Mouse (Mus musculus) liver, adult 2 months (tissue): ENCODE results near the gene Rccd1. TPM values are rescaled to one million over a fixed set of nuclear protein-coding genes. Genes with fewer than 3 reads are reported as not detected.

ENCODE experiments used
- DNase-seq: peaks from one replicate; pipeline ENCODE4 v3.0.0-alpha.2; 2011; ENCODE audit warnings: low read depth, low spot score; ENCODE audit errors: extremely low read depth
- H3K27ac ChIP-seq: fragments of 200-500 bp; replicated peaks from 2 replicates; pipeline ENCODE4 v1.5.1; 2012; ENCODE audit warnings: low read depth, mild to moderate bottlenecking, control low read depth, inconsistent platforms, low read length; ENCODE audit not compliant: insufficient read depth
- H3K27me3 ChIP-seq: fragments of 200-500 bp; 2 replicates; pipeline ENCODE4 v1.6.1; 2012; ENCODE audit warnings: mild to moderate bottlenecking, moderate library complexity, low read length, inconsistent platforms; ENCODE audit not compliant: control insufficient read depth, insufficient read depth
- H3K36me3 ChIP-seq: fragments of 200-500 bp; 2 replicates; pipeline ENCODE4 v1.6.1; 2012; ENCODE audit warnings: low read length, inconsistent platforms; ENCODE audit not compliant: control insufficient read depth, insufficient read depth
- H3K4me1 ChIP-seq: fragments of 200-500 bp; 2 replicates; pipeline ENCODE4 v1.6.1; 2011; ENCODE audit warnings: low read length; ENCODE audit not compliant: control insufficient read depth, insufficient read depth
- H3K4me3 ChIP-seq: fragments of 200-500 bp; 2 replicates; pipeline ENCODE4 v1.5.1; 2011; ENCODE audit warnings: low read depth, mild to moderate bottlenecking, control low read depth, low read length, moderate library complexity; ENCODE audit not compliant: insufficient read depth
- H3K79me2 ChIP-seq: fragments of 200-500 bp; 2 replicates; pipeline ENCODE4 v1.6.1; 2012; ENCODE audit warnings: inconsistent platforms, mild to moderate bottlenecking, low read length, moderate library complexity; ENCODE audit not compliant: control insufficient read depth, insufficient read depth
- H3K9ac ChIP-seq: fragments of 200-500 bp; 2 replicates; pipeline ENCODE4 v1.6.1; 2012; ENCODE audit warnings: low read depth, mild to moderate bottlenecking, control low read depth, inconsistent platforms, low read length
- CTCF ChIP-seq: fragments of 200-500 bp; IDR thresholded peaks from 2 replicates; pipeline ENCODE4 v1.5.1; 2011; ENCODE audit warnings: low read depth, low read length, control low read depth
- POLR2A ChIP-seq: fragments of 200-500 bp; IDR thresholded peaks from 2 replicates; pipeline ENCODE4 v1.6.1; 2011; ENCODE audit warnings: low read length, control low read depth; ENCODE audit not compliant: insufficient read depth; ENCODE audit errors: extremely low read depth
- WGBS: fragments of 180-500 bp; shearing (Covaris S2); methylation state at CpG from one replicate; pipeline ENCODE4 v1.1.7; 2018; 5-methylcytosine and 5-hydroxymethylcytosine counted together
- polyA plus RNA-seq: library from polyadenylated mRNA; depleted of rRNA; stranded (reverse); fragments of >200 nt; gene quantifications from 2 replicates; pipeline ENCODE4 v1.2.3, GENCODE M21; 2012
- total RNA-seq: library from RNA; depleted of rRNA; stranded (reverse); fragments of >200 nt; gene quantifications from 2 replicates; pipeline ENCODE4 v1.2.3, GENCODE M21; 2014

Rccd1 gene
- total and polyA plus RNA-seq, 2 experiments = 1.2 to 3.8 TPM

GRCm38 (mm10) chr7:80296462-80296861 is 27.8 kb downstream of the Rccd1 start:
- H3K4me1 ChIP-seq = no peaks in the 10 kb centered on the region
- no peaks in the 10 kb centered on the region; the same call in 1 of the 2 replicates for H3K79me2 ChIP-seq
- H3K27me3 ChIP-seq = no peaks in the 10 kb centered on the region
- TF ChIP-seq POLR2A = no peak
- no peak for TF ChIP-seq CTCF
- no peak overlapping the region for H3K27ac ChIP-seq
- DNase-seq = no peak
- 93% methylated on average over 6 of the region's 6 CpGs for WGBS
- H3K36me3 ChIP-seq = no peaks in the 10 kb centered on the region
- H3K4me3 ChIP-seq = no peak overlapping the region
- no peak overlapping the region for H3K9ac ChIP-seq

- no peaks in the 10 kb centered on the region for H3K27me3 ChIP-seq
- peak overlapping the region; percentile 68 for H3K4me3 ChIP-seq
- DNase-seq = peak; percentile 2
- WGBS = 12% methylated on average over 37 of the region's 37 CpGs
- no peak for TF ChIP-seq POLR2A
- TF ChIP-seq CTCF = no peak
- H3K79me2 ChIP-seq = no peaks in the 10 kb centered on the region
- H3K9ac ChIP-seq = peak overlapping the region; percentile 54
- no peaks in the 10 kb centered on the region for H3K36me3 ChIP-seq
- no peak overlapping the region for H3K27ac ChIP-seq
- no peaks in the 10 kb centered on the region for H3K4me1 ChIP-seq
Observed at GRCm38 (mm10) chr7:80294764-80295648, 29.2 kb downstream of the Rccd1 start.

GRCm38 (mm10) chr7:80294062-80294763 is 30.0 kb downstream of the Rccd1 start, which contains the start of gene Prc1:
Gene Prc1, plus strand, starts transcription at chr7:80294450.
- WGBS = under 1% methylated on average over 52 of the region's 52 CpGs
- H3K27me3 ChIP-seq = no peaks in the 10 kb centered on the region
- DNase-seq = peak; percentile 85
- no peaks in the 10 kb centered on the region for H3K4me1 ChIP-seq
- TF ChIP-seq CTCF (no peak), POLR2A (no peak)
- no peaks in the 10 kb centered on the region for H3K36me3 ChIP-seq
- no peak within 1 kb of the TSS for H3K27ac ChIP-seq
- peak within 1 kb of the TSS; percentile 54 for H3K9ac ChIP-seq
- H3K79me2 ChIP-seq = no peaks in the 10 kb centered on the region
- peak within 1 kb of the TSS; percentile 68 for H3K4me3 ChIP-seq

- no peak for TF ChIP-seq CTCF
- TF ChIP-seq POLR2A = no peak
- Histone ChIP-seq H3K36me3 (peaks cover 33% of the 10 kb centered on the region), H3K27me3 (no peaks in the 10 kb centered on the region)
Observed at GRCm38 (mm10) chr7:80287736-80288135, 36.5 kb downstream of the Rccd1 start.

GRCm38 (mm10) chr7:80285725-80286124 is 38.5 kb downstream of the Rccd1 start:
- WGBS = 95% methylated on average over 6 of the region's 6 CpGs

More at GRCm38 (mm10) chr7:80287736-80288135, 36.5 kb downstream of the Rccd1 start:
- H3K4me3 ChIP-seq = no peak overlapping the region
- H3K4me1 ChIP-seq = no peaks in the 10 kb centered on the region
- H3K27ac ChIP-seq = no peak overlapping the region
- no peak for DNase-seq
- WGBS = 92% methylated on average over 10 of the region's 10 CpGs
- no peak overlapping the region for H3K9ac ChIP-seq
- no peaks in the 10 kb centered on the region for H3K79me2 ChIP-seq

More at GRCm38 (mm10) chr7:80285725-80286124, 38.5 kb downstream of the Rccd1 start:
- TF ChIP-seq POLR2A (no peak), CTCF (no peak)
- Histone ChIP-seq H3K27ac (no peak overlapping the region), H3K4me3 (no peak overlapping the region), H3K4me1 (no peaks in the 10 kb centered on the region), H3K27me3 (no peaks in the 10 kb centered on the region), H3K9ac (no peak overlapping the region), H3K36me3 (peaks cover 36% of the 10 kb centered on the region), H3K79me2 (no peaks in the 10 kb centered on the region)
- DNase-seq = no peak
